Mouse (Mus musculus): ENCODE measurements at regions not wholly inside any gene's neighbourhood (a gene's known extent, or its start where the extent isn't known, plus 50 kb on each side); places are given as distances from the start of the nearest gene placed in this dataset.

GRCm38 (mm10) chr9:60931290-60931689, 136.9 kb downstream of the Uaca start:
- Histone ChIP-seq H3K4me3 (no peak overlapping the region), H3K27ac (no peak overlapping the region)
- no peak for DNase-seq (ENCODE audit: extremely low spot score in 1 of 2, low spot score in 2 of 2)
- TF ChIP-seq CTCF (IDR thresholded peaks at IDR 0.05), result no peak
- intact Hi-C loops (cut with DNase I), result no loop called here

GRCm38 (mm10) chr9:60936937-60937336, 142.6 kb downstream of the Uaca start:
- intact Hi-C loops (cut with DNase I), result no loop called here
- Histone ChIP-seq H3K27ac (no peak overlapping the region), H3K4me3 (no peak overlapping the region)
- DNase-seq (ENCODE audit: extremely low spot score in 1 of 2, low spot score in 2 of 2), result no peak
- TF ChIP-seq CTCF (IDR thresholded peaks at IDR 0.05), result no peak

- TF ChIP-seq CTCF (IDR thresholded peaks at IDR 0.05), result peak; percentile 68
- no peak overlapping the region for H3K27ac ChIP-seq
- peak; percentile 58 to 67 for DNase-seq (ENCODE audit: extremely low spot score in 1 of 2, low spot score in 2 of 2)
- intact Hi-C loops (cut with DNase I), result loop anchor here (5.0 kb wide), 1 partner anchor 957 kb away; no protein-coding TSS in a partner anchor
- H3K4me3 ChIP-seq, result no peak overlapping the region
Observed at GRCm38 (mm10) chr9:60939858-60940804, 145.8 kb downstream of the Uaca start.

GRCm38 (mm10) chr9:60947363-60947762, 153.0 kb downstream of the Uaca start:
- no peak for DNase-seq (ENCODE audit: extremely low spot score in 1 of 2, low spot score in 2 of 2)
- TF ChIP-seq CTCF (IDR thresholded peaks at IDR 0.05), result no peak
- intact Hi-C loops (cut with DNase I), result no loop called here

GRCm38 (mm10) chr9:60948531-60949070, 154.3 kb downstream of the Uaca start:
- Histone ChIP-seq H3K27ac (no peak overlapping the region), H3K4me3 (no peak overlapping the region)
- TF ChIP-seq CTCF (IDR thresholded peaks at IDR 0.05), result no peak
- DNase-seq (ENCODE audit: extremely low spot score in 1 of 2, low spot score in 2 of 2), result no peak
- intact Hi-C loops (cut with DNase I), result no loop called here

More at GRCm38 (mm10) chr9:60947363-60947762, 153.0 kb downstream of the Uaca start:
- Histone ChIP-seq H3K27ac (no peak overlapping the region), H3K4me3 (no peak overlapping the region)

GRCm38 (mm10) chr9:60950161-60950560, 155.8 kb downstream of the Uaca start:
- intact Hi-C loops (cut with DNase I), result no loop called here
- no peak for DNase-seq (ENCODE audit: extremely low spot score in 1 of 2, low spot score in 2 of 2)
- Histone ChIP-seq H3K4me3 (no peak overlapping the region), H3K27ac (no peak overlapping the region)
- TF ChIP-seq CTCF (IDR thresholded peaks at IDR 0.05), result no peak

GRCm38 (mm10) chr9:60951071-60951561, 156.8 kb downstream of the Uaca start:
- intact Hi-C loops (cut with DNase I), result no loop called here
- DNase-seq (ENCODE audit: extremely low spot score in 1 of 2, low spot score in 2 of 2), result no peak
- no peak for TF ChIP-seq CTCF (IDR thresholded peaks at IDR 0.05)
- H3K4me3 ChIP-seq, result no peak overlapping the region
- no peak overlapping the region for H3K27ac ChIP-seq

GRCm38 (mm10) chr9:60957438-60957837, 163.1 kb downstream of the Uaca start:
- intact Hi-C loops (cut with DNase I), result no loop called here
- no peak for TF ChIP-seq CTCF (IDR thresholded peaks at IDR 0.05)
- no peak overlapping the region for H3K4me3 ChIP-seq
- no peak for DNase-seq (ENCODE audit: extremely low spot score in 1 of 2, low spot score in 2 of 2)
- H3K27ac ChIP-seq, result no peak overlapping the region

GRCm38 (mm10) chr9:60959537-60959936, 165.2 kb downstream of the Uaca start:
- no peak for TF ChIP-seq CTCF (IDR thresholded peaks at IDR 0.05)
- intact Hi-C loops (cut with DNase I), result no loop called here
- no peak for DNase-seq (ENCODE audit: extremely low spot score in 1 of 2, low spot score in 2 of 2)
- Histone ChIP-seq H3K27ac (no peak overlapping the region), H3K4me3 (no peak overlapping the region)

GRCm38 (mm10) chr9:60962086-60962485, 167.7 kb downstream of the Uaca start:
- intact Hi-C loops (cut with DNase I), result no loop called here
- no peak for TF ChIP-seq CTCF (IDR thresholded peaks at IDR 0.05)
- no peak for DNase-seq (ENCODE audit: extremely low spot score in 1 of 2, low spot score in 2 of 2)

GRCm38 (mm10) chr9:60965641-60966040, 171.3 kb downstream of the Uaca start:
- Histone ChIP-seq H3K27ac (no peak overlapping the region), H3K4me3 (no peak overlapping the region)
- intact Hi-C loops (cut with DNase I), result no loop called here
- no peak for DNase-seq (ENCODE audit: extremely low spot score in 1 of 2, low spot score in 2 of 2)
- TF ChIP-seq CTCF (IDR thresholded peaks at IDR 0.05), result no peak

More at GRCm38 (mm10) chr9:60962086-60962485, 167.7 kb downstream of the Uaca start:
- no peak overlapping the region for H3K27ac ChIP-seq
- no peak overlapping the region for H3K4me3 ChIP-seq

- Histone ChIP-seq H3K27ac (no peak overlapping the region), H3K4me3 (no peak overlapping the region)
- intact Hi-C loops (cut with DNase I), result no loop called here
- no peak for DNase-seq (ENCODE audit: extremely low spot score in 1 of 2, low spot score in 2 of 2)
- TF ChIP-seq CTCF (IDR thresholded peaks at IDR 0.05), result peak; percentile 20
Observed at GRCm38 (mm10) chr9:60968281-60969031, 174.1 kb downstream of the Uaca start.

All from left cerebral cortex, adult 2 months (tissue).